Mouse (Mus musculus) splenic B cell, adult 2 months (primary cell): ENCODE measurements around the gene Msrb3.
A peak's percentile ranks its signal among the peaks of the same experiment; 100 is the strongest.

Source experiments
- DNase-seq: peaks from one replicate; pipeline ENCODE4 v3.0.0-alpha.2; 2011; ENCODE audit warnings: low read depth, low spot score
- H3K27me3 ChIP-seq: 2 replicates; pipeline ENCODE4 v1.6.1; 2012; ENCODE audit warnings: mild to moderate bottlenecking, low read length, moderate library complexity, mixed read lengths; ENCODE audit not compliant: control insufficient read depth, poor library complexity, insufficient read depth, severe bottlenecking
- H3K36me3 ChIP-seq: 2 replicates; pipeline ENCODE4 v1.6.1; 2012; ENCODE audit warnings: mild to moderate bottlenecking, low read length, moderate library complexity, mixed read lengths; ENCODE audit not compliant: control insufficient read depth, poor library complexity, insufficient read depth, severe bottlenecking

Gene Msrb3

GRCm38 (mm10) chr10:120913796-120914195, 14.9 kb upstream of the Msrb3 start:
- H3K27me3 ChIP-seq: no peaks in the 10 kb centered on the region
- DNase-seq: peak; percentile 58
- H3K36me3 ChIP-seq: no peaks in the 10 kb centered on the region

- DNase-seq: no peak
Measured at GRCm38 (mm10) chr10:120911971-120912370, 13.1 kb upstream of the Msrb3 start.

GRCm38 (mm10) chr10:120908776-120909574, 10.1 kb upstream of the Msrb3 start:
- Histone ChIP-seq H3K36me3 (no peaks in the 10 kb centered on the region), H3K27me3 (no peaks in the 10 kb centered on the region)
- no peak for DNase-seq

More at GRCm38 (mm10) chr10:120911971-120912370, 13.1 kb upstream of the Msrb3 start:
- no peaks in the 10 kb centered on the region for H3K27me3 ChIP-seq
- H3K36me3 ChIP-seq: no peaks in the 10 kb centered on the region

GRCm38 (mm10) chr10:120904676-120905075, 5.8 kb upstream of the Msrb3 start:
- H3K27me3 ChIP-seq: no peaks in the 10 kb centered on the region
- H3K36me3 ChIP-seq: no peaks in the 10 kb centered on the region

GRCm38 (mm10) chr10:120903843-120904468, 5.1 kb upstream of the Msrb3 start:
- Histone ChIP-seq H3K27me3 (no peaks in the 10 kb centered on the region), H3K36me3 (no peaks in the 10 kb centered on the region)
- DNase-seq: no peak

More at GRCm38 (mm10) chr10:120904676-120905075, 5.8 kb upstream of the Msrb3 start:
- DNase-seq: no peak

GRCm38 (mm10) chr10:120901746-120902145, 2.8 kb upstream of the Msrb3 start:
- DNase-seq: no peak
- Histone ChIP-seq H3K27me3 (peaks cover 3% of the 10 kb centered on the region; the same call in 1 of the 2 replicates), H3K36me3 (no peaks in the 10 kb centered on the region)

GRCm38 (mm10) chr10:120900096-120900495, 1.2 kb upstream of the Msrb3 start:
- H3K27me3 ChIP-seq: peaks cover 3% of the 10 kb centered on the region; the same call in 1 of the 2 replicates
- H3K36me3 ChIP-seq: no peaks in the 10 kb centered on the region
- DNase-seq: no peak

GRCm38 (mm10) chr10:120898357-120898756, 544 bp downstream of the Msrb3 start:
- DNase-seq: no peak
- H3K36me3 ChIP-seq: no peaks in the 10 kb centered on the region
- H3K27me3 ChIP-seq: peaks cover 3% of the 10 kb centered on the region; the same call in 1 of the 2 replicates

- peaks cover 3% of the 10 kb centered on the region; the same call in 1 of the 2 replicates for H3K27me3 ChIP-seq
- no peaks in the 10 kb centered on the region for H3K36me3 ChIP-seq
- peak; percentile 70 for DNase-seq
Measured at GRCm38 (mm10) chr10:120895899-120896289, 3.0 kb downstream of the Msrb3 start.

GRCm38 (mm10) chr10:120894978-120895898, 3.7 kb downstream of the Msrb3 start:
- no peak for DNase-seq
- Histone ChIP-seq H3K36me3 (no peaks in the 10 kb centered on the region), H3K27me3 (peaks cover 3% of the 10 kb centered on the region; the same call in 1 of the 2 replicates)

GRCm38 (mm10) chr10:120893938-120894337, 5.0 kb downstream of the Msrb3 start:
- no peaks in the 10 kb centered on the region for H3K36me3 ChIP-seq
- DNase-seq: no peak

GRCm38 (mm10) chr10:120891131-120891530, 7.8 kb downstream of the Msrb3 start:
- DNase-seq: no peak
- Histone ChIP-seq H3K27me3 (no peaks in the 10 kb centered on the region), H3K36me3 (no peaks in the 10 kb centered on the region)

More at GRCm38 (mm10) chr10:120893938-120894337, 5.0 kb downstream of the Msrb3 start:
- H3K27me3 ChIP-seq: peaks cover 3% of the 10 kb centered on the region; the same call in 1 of the 2 replicates

GRCm38 (mm10) chr10:120890592-120890991, 8.3 kb downstream of the Msrb3 start:
- no peaks in the 10 kb centered on the region for H3K36me3 ChIP-seq
- no peak for DNase-seq
- H3K27me3 ChIP-seq: no peaks in the 10 kb centered on the region

- no peaks in the 10 kb centered on the region for H3K27me3 ChIP-seq
- no peaks in the 10 kb centered on the region for H3K36me3 ChIP-seq
- no peak for DNase-seq
Measured at GRCm38 (mm10) chr10:120888531-120888930, 10.4 kb downstream of the Msrb3 start.
